Mouse (Mus musculus): ENCODE measurements around the gene Hist1h4m. TPM values are rescaled to one million over a fixed set of nuclear protein-coding genes. Genes with fewer than 3 reads are reported as not detected.
"Not testable (repeated sequence)": the region's sequence is repeated elsewhere in the genome, so short reads cannot be mapped to it uniquely, and the experiment has no call there.

Gene Hist1h4m
- polyA plus RNA-seq, 1 experiment = not detected

DNA sequence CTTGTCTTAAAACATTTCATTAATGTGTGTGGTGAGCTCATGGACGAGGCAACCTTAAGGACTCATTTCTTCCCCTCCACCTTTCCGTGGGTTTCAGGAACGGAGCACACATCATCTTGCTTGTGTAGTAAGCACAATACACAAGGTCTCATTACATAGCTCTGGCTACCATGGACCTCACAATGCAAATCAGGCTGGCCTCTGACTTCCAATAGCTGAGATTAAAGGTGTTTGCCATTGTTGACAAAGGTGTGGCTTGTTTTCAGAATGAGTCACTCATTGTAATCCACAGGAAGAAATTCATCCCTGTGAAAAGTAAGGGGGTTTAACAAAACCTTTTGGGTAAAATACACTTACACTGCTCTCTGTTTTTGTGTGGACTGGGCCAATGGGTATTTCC lies 17.0 kb downstream of the Hist1h4m start:
- H3K27ac ChIP-seq (ENCODE audit: insufficient read depth, low read length) = no peak overlapping the region
- TF ChIP-seq CTCF (IDR thresholded peaks at IDR 0.05; ENCODE audit: extremely low read depth, insufficient read depth, insufficient read length, insufficient replicate concordance) (no peak), POLR2A (IDR thresholded peaks at IDR 0.05; ENCODE audit: low read depth, low read length) (no peak)
- 91% methylated on average over 3 of the region's 3 CpGs for WGBS
- H3K4me3 ChIP-seq (ENCODE audit: extremely low read depth, insufficient read depth, insufficient read length) = no peak overlapping the region
- no peak for DNase-seq (ENCODE audit: low read depth in 1 of 2, low spot score in 2 of 2)
- no peaks in the 10 kb centered on the region for H3K36me3 ChIP-seq (ENCODE audit: control insufficient read depth, insufficient read depth, low read length)
- H3K4me1 ChIP-seq (ENCODE audit: control insufficient read depth, insufficient read depth, insufficient read length) = no peaks in the 10 kb centered on the region
- H3K27me3 ChIP-seq (ENCODE audit: control insufficient read depth, insufficient read depth, low read length) = no peaks in the 10 kb centered on the region

DNA sequence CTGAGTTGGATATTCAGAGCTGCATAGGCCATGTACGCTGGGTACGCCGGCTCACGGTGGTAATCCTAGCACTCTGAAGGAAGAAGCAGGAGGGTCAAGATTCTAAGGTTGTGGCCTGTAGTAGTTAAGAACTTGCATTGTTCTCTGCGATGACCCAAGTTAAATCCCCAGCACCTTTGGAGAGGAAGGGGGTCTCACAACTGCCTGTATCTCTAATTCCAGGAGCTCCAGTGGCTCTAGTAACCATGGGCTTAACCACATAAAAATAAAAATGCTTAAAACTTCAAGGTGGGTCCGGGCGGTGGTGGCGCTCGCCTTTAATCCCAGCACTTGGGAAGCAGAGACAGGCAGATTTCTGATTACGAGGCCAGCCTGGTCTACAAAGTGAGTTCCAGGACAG lies 18.8 kb downstream of the Hist1h4m start:
- Histone ChIP-seq H3K27me3 (ENCODE audit: control insufficient read depth, insufficient read depth, low read length) (no peaks in the 10 kb centered on the region), H3K4me1 (ENCODE audit: control insufficient read depth, insufficient read depth, insufficient read length) (no peaks in the 10 kb centered on the region), H3K4me3 (ENCODE audit: extremely low read depth, insufficient read depth, insufficient read length) (no peak overlapping the region), H3K36me3 (ENCODE audit: control insufficient read depth, insufficient read depth, low read length) (no peaks in the 10 kb centered on the region), H3K27ac (ENCODE audit: insufficient read depth, low read length) (no peak overlapping the region)
- TF ChIP-seq POLR2A (IDR thresholded peaks at IDR 0.05; ENCODE audit: low read depth, low read length) = no peak
- TF ChIP-seq CTCF (IDR thresholded peaks at IDR 0.05; ENCODE audit: extremely low read depth, insufficient read depth, insufficient read length, insufficient replicate concordance) = no peak
- DNase-seq (ENCODE audit: low read depth in 1 of 2, low spot score in 2 of 2) = no peak
- 96% methylated on average over 10 of the region's 10 CpGs for whole genome bisulfite sequencing

DNA sequence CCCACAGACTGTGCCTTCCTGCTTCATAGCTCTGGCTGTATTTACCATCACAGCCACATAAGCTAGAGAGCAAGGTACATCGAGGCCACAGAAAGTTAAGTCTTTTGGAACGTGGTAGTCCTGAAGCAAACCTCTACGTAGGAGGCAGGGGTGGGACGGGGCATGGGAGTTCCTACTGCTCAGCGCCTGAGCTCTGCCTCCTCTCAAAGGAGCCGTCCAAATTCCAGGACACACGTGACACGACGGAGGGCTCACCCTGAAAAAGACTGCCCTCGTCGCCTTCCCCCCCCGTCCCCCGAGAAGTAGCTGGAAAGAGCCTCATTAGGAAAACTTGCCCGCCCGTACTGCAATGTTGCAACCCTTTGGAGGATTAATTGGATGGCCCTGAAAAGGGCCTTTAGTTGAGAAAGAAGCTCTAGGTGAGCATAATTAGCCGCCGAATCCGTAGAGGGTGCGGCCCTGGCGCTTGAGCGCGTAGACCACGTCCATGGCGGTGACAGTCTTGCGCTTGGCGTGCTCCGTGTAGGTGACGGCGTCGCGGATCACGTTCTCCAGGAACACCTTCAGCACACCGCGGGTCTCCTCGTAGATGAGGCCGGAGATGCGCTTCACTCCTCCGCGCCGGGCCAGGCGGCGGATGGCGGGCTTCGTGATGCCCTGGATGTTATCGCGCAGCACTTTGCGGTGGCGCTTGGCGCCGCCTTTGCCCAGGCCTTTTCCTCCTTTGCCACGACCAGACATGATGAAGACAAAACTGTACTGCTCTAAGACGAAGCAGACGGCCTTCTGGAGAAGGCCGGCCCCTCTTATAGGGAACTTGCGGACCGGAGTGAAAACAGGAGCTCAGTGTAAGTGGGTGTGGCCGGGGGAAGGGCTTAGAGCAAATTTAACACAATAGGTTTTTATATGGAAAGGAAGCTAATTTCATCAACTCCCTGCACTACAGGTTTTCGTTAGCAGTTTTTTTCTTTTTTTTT lies 20.2 kb downstream of the Hist1h4m start, which contains the start of gene Hist1h4n:
Hist1h4n (minus strand) TSS at position 779 of the 977 bp plus-strand sequence.
- H3K4me1 ChIP-seq (ENCODE audit: control insufficient read depth, insufficient read depth, insufficient read length); H3K27me3 ChIP-seq (ENCODE audit: control insufficient read depth, insufficient read depth, low read length); H3K4me3 ChIP-seq (ENCODE audit: extremely low read depth, insufficient read depth, insufficient read length); H3K36me3 ChIP-seq (ENCODE audit: control insufficient read depth, insufficient read depth, low read length): not testable (repeated sequence)
- DNase-seq (ENCODE audit: low read depth in 1 of 2, low spot score in 2 of 2) = peak in 1 of 2 experiments; percentile 31
- whole genome bisulfite sequencing = under 1% methylated on average over 28 of the region's 58 CpGs
- H3K27ac ChIP-seq (ENCODE audit: insufficient read depth, low read length) = 0 out of 2 replicates have a peak within 1 kb of the TSS, but pooled peaks have one; percentile 9

DNA sequence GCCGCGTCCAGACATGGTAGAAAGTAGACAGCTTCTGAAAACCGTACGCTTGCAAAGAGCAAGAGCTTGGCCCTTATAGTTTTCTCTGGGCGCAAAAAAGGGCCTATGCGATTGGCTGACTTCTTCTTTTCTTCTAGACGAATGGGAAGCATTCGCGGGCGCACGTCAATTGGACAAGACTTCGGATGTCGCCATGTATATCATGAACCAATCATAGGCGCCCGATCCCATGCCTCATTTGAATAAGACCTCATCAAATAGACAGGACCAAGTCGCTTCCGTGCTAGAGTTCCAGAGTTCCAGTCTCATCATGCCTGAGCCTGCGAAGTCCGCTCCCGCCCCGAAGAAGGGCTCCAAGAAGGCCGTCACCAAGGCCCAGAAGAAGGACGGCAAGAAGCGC lies 21.9 kb downstream of the Hist1h4m start, which contains the start of the genes Hist1h2ap and Hist1h2br:
Hist1h2ap (minus strand) TSS at position 47 of the 400 bp plus-strand sequence.
Hist1h2br (plus strand) TSS at position 283 of the 400 bp plus-strand sequence.
- not testable (repeated sequence) for H3K4me3 ChIP-seq (ENCODE audit: extremely low read depth, insufficient read depth, insufficient read length); H3K36me3 ChIP-seq (ENCODE audit: control insufficient read depth, insufficient read depth, low read length); DNase-seq (ENCODE audit: low read depth in 1 of 2, low spot score in 2 of 2); H3K4me1 ChIP-seq (ENCODE audit: control insufficient read depth, insufficient read depth, insufficient read length); H3K27ac ChIP-seq (ENCODE audit: insufficient read depth, low read length); H3K27me3 ChIP-seq (ENCODE audit: control insufficient read depth, insufficient read depth, low read length)
- WGBS = no CpG with 5 or more reads among the region's 24 CpGs

DNA sequence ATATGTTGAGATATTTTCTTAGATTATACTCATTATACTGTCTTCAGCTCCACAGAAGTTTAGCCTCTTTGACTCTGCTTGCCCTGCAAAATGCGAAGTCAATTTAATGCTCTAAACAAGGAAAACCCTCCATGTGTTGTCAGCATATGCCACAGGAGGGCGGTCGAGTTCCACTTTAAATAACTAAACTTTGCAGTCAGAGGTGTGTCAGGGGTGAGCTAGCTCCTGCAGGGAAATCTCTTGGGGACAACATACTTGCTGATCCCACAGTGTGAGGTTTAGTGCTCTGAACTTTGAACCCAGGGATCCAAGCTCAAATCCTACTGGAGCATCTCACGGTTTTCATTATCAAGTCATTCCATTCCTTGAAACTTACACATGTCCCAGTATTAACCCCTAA lies 29.0 kb downstream of the Hist1h4m start:
- not testable (repeated sequence) for H3K27ac ChIP-seq (ENCODE audit: insufficient read depth, low read length); DNase-seq (ENCODE audit: low read depth in 1 of 2, low spot score in 2 of 2); H3K4me1 ChIP-seq (ENCODE audit: control insufficient read depth, insufficient read depth, insufficient read length); H3K27me3 ChIP-seq (ENCODE audit: control insufficient read depth, insufficient read depth, low read length); H3K4me3 ChIP-seq (ENCODE audit: extremely low read depth, insufficient read depth, insufficient read length); H3K36me3 ChIP-seq (ENCODE audit: control insufficient read depth, insufficient read depth, low read length)
- WGBS = no CpG with 5 or more reads among the region's 4 CpGs

DNA sequence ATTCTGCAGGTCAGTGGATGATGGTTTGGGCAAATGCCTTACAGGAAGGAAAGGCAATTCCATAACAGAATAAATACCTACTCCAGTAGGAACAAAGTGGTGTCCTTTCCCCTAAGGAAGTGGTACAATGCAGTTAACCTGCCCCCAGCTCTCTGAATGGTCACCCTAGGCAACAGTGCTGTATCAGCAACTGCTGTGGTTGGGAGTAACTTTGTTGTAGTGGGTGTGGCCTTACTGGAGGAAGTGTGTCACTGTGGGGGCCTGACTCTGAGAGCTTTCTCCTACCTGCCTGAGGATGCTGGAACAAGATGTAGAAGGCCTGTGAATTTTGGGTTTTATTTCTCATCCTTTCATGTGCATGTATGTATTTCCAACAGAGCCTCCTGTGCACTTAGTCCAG lies 34.8 kb downstream of the Hist1h4m start:
- not testable (repeated sequence) for H3K4me1 ChIP-seq (ENCODE audit: control insufficient read depth, insufficient read depth, insufficient read length); H3K27me3 ChIP-seq (ENCODE audit: control insufficient read depth, insufficient read depth, low read length); DNase-seq (ENCODE audit: low read depth in 1 of 2, low spot score in 2 of 2)

DNA sequence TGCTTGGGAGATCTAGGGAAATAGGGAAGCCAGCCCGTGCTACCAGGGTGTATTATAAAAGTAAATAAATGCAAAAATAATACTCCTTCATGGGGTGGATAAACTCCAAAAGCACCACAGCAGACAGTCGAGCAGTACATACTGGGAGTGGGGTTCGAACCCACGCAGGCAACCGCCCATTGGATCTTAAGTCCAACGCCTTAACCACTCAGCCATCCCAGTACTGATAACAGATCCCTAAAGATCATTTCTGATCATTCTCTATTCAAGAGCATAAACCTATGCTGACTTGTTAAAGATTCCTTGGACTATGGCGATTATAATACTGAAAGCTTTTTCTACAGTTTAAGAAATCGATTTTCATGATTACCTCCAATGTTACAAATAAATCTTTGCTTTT lies 36.3 kb downstream of the Hist1h4m start:
- Histone ChIP-seq H3K36me3 (ENCODE audit: control insufficient read depth, insufficient read depth, low read length) (no peaks in the 10 kb centered on the region), H3K4me1 (ENCODE audit: control insufficient read depth, insufficient read depth, insufficient read length) (peaks cover 4% of the 10 kb centered on the region), H3K4me3 (ENCODE audit: extremely low read depth, insufficient read depth, insufficient read length) (no peak overlapping the region), H3K27ac (ENCODE audit: insufficient read depth, low read length) (no peak overlapping the region), H3K27me3 (ENCODE audit: control insufficient read depth, insufficient read depth, low read length) (no peaks in the 10 kb centered on the region)
- WGBS = 87% methylated on average over 8 of the region's 8 CpGs
- no peak for DNase-seq (ENCODE audit: low read depth in 1 of 2, low spot score in 2 of 2)
- TF ChIP-seq CTCF (IDR thresholded peaks at IDR 0.05; ENCODE audit: extremely low read depth, insufficient read depth, insufficient read length, insufficient replicate concordance) = no peak
- no peak for TF ChIP-seq POLR2A (IDR thresholded peaks at IDR 0.05; ENCODE audit: low read depth, low read length)

More for the DNA sequence above, 34.8 kb downstream of the Hist1h4m start:
- H3K27ac ChIP-seq (ENCODE audit: insufficient read depth, low read length); H3K36me3 ChIP-seq (ENCODE audit: control insufficient read depth, insufficient read depth, low read length); H3K4me3 ChIP-seq (ENCODE audit: extremely low read depth, insufficient read depth, insufficient read length): not testable (repeated sequence)

DNA sequence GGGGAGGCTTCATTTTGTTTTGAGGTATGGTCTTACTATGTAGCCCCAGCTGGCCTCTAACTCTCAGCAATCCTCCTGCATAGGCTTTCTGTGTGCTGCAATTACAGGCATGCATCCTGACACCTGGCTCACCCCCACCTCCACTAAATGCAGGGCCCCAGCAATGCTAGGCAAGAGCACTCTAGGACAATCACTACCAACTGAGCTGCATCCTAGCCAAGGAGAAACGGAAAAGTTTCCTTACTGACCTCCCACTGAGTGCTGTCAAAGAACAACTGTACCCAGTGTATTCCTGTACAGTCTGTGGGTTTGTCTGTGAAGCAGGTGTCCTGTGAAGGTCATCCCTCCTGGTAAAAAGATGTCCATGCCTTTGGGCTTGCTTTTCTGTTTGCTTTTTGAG lies 39.1 kb downstream of the Hist1h4m start:
- WGBS = 88% methylated on average over 1 of the region's 1 CpGs
- H3K4me1 ChIP-seq (ENCODE audit: control insufficient read depth, insufficient read depth, insufficient read length); DNase-seq (ENCODE audit: low read depth in 1 of 2, low spot score in 2 of 2); H3K27me3 ChIP-seq (ENCODE audit: control insufficient read depth, insufficient read depth, low read length); H3K36me3 ChIP-seq (ENCODE audit: control insufficient read depth, insufficient read depth, low read length); H3K4me3 ChIP-seq (ENCODE audit: extremely low read depth, insufficient read depth, insufficient read length); H3K27ac ChIP-seq (ENCODE audit: insufficient read depth, low read length): not testable (repeated sequence)

Measured in spleen, adult 2 months (tissue).